Mouse (Mus musculus): ENCODE measurements around the gene Ica1.

DNA sequence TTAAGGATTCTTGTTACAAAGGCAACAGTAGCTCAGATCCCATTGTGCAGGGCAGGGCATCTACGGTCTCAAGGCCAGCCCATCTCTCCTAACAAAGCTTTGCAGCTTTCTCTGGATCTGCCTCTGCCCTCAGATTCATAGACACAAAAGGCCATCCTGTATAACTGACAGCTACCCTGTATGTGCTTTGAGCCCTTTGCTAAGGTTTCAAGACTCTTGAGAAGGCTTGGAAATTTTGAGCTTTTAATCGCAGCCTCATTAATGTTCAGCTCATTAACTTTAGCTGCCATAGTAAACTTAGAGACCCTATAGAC, 24.6 kb downstream of the Ica1 start:
- TF ChIP-seq CTCF (IDR thresholded peaks at IDR 0.05; ENCODE audit: borderline replicate concordance, insufficient read depth, low read depth, low read length) (no peak), POLR2A (IDR thresholded peaks at IDR 0.05; ENCODE audit: borderline replicate concordance, insufficient read depth, low read length) (no peak)

Data from cerebellum, adult 2 months (tissue).